Mouse (Mus musculus): ENCODE data around the gene Anapc11. TPM values are rescaled to one million over a fixed set of nuclear protein-coding genes. Genes with fewer than 3 reads are reported as not detected.

The Anapc11 gene
- total and polyA plus RNA-seq, 3 experiments = 82.8 to 187 (median 85.9) TPM

DNA sequence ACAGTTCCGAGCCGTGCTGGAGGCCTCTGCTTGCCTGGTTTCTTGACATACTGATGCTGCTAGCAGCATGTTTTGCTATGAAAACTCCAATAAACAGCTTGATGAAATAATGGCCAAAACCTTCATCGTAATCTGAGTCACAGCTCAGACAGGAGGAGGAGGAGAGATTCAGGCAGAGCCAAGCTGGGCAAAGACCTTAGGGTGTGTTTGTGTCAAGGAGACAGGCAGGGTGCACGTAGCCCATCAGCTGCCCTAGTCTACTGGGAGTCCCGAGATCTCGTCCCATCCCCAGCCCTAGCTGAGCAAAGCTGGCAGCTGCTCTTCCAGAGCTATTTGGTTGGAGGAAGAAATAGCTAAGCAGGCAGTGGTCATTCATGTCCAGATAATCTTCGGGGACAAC, 7.4 kb downstream of the Anapc11 start:
- no peak for DNase-seq

DNA sequence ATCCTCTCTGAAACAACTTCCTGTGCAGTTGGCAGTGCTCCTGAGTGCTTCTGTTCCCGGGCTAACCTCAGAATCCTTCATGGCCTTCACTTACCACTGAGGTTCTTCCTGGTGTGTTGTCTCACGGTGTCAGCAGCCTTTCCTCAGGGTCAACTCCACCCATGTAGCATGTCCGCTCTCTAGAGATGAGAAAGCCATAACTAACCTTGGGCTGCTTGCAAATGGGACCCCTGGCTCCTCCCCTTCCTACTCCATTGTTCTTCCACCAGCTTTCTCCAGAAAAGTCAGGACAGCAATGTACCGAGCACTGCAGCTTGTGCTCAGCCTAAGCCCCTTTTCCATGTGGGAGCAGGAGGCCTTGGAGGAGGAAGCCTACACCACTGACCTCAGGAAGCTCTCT, 8.5 kb downstream of the Anapc11 start:
- no peak for DNase-seq

DNA sequence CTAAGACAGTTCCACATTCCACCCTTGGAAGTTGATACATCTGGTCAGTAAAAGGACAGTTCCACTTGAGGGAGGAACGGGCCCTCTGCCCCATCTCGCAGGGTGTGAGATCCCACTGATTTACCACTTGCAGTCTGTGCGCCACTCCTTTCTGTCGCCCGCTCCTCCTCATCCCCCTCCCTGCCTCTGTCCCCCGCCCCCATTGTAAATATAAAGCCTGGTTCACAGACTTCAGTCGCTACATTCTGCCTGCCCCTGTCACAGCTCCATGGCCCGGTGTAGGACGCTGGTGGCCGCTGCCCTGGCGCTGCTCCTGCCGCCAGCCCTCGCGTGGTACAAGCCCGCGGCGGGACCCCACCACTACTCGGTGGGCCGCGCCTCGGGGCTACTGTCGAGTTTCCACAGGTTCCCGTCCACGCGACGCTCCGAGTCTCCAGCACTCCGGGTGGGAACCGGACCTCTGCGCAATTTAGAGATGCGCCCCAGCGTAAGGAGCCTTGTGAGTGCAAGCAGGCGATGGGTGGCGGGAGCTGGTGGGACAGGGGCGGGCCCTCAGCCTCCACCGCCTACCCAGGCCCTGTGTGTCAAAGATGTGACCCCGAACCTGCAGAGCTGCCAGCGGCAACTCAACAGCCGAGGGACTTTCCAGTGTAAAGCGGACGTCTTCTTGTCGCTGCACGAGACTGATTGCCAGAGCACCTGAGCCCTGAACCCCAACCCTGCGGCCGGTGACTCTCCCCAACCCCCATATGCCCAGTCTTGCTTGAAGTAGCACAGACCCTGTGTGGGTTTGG, 10.2 kb downstream of the Anapc11 start, which contains the start of gene Npb:
TSS of gene Npb (plus strand) at position 237 of the 794 bp plus-strand sequence.
- no peak for DNase-seq

DNA sequence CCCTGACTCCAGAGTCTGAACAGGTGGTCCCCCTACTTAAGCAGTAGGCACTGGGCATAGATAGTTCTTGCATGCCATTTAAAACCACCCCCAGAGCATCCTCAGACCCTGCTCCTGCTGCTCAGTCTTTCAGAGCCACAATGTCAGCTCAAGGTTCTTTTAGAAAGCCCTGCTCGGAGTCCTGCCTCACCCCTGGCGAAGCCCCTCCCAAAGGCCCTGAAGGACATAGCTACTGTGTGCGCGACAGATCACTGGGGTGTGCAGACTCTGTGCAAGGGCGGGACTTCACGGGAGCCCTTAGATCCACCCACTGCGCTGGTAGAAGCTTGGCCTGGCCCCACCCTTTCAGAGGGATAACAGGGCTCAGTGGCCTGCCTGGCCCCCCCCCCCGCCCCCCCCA, 11.0 kb downstream of the Anapc11 start:
- DNase-seq = peak; percentile 77

DNA sequence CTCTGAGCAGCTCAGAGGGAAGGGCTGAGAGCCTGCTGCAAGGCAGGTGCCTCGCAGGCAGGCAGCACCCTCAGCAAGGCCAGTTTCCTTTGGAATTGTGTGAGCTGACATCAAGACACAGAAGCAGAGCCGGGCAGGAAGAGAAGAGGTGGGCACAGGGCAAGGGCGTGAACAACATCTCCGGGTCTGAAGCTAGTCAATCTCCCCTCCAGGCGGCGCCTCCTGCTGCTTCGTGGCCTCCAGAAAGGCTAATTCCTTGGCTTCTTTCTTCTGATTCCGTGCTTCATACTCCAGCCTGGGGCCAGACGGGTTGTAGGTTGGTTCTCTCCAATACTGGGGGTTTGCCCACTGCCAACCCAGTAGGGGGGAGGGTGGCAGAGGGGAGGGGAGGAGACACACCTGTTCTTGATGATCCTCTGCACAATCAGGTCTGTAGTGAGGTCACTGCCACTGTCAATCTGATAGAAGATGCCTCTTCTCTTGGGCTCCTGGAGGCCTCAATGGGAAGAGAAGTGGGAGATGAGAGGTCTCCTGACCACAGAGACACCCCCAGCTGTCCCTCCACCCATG, 12.3 kb downstream of the Anapc11 start:
- DNase-seq = no peak

DNA sequence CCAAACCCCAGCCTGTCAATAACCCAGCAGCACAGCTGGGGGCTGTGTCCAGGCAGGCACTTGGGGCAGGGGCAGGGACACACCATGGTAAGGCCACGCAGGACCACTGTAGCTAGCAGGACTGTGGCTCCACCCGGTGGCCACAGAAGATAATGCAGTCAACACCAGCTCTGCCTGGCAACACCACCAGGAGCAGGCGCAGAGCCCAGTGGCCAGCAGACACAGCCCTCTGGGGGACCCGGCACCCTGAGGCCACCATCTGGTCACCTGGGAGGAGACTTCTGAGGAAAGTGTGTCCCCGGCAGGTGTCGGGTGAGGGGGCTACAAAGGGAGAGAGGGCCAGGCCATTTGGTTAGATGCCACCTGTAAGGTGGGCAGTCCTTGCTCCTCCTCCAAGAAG, 14.5 kb downstream of the Anapc11 start:
- DNase-seq = peak; percentile 77

DNA sequence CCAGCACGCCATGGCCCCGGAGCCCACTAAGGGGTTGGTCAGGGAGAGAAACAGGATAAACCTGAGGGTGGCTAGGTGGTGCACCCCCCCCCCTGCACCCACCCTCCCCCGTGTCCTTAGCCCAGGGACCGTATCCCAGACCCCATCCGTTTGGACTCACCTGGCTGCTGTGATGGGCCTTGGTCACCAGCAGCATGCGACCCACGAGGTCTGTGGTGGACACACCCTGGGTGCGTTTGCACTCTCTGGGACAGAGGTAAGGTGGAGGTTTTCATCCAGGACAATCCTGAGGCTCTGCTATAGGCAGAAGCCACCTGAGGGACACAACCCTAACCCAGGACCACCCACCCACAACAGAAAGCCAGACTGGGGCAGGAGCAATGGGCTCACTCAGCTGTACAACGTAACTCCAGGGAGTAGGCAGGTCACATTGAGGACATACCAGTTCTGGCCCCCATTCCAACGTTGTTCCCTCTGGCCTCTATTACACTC, 15.3 kb downstream of the Anapc11 start:
- DNase-seq = no peak

DNA sequence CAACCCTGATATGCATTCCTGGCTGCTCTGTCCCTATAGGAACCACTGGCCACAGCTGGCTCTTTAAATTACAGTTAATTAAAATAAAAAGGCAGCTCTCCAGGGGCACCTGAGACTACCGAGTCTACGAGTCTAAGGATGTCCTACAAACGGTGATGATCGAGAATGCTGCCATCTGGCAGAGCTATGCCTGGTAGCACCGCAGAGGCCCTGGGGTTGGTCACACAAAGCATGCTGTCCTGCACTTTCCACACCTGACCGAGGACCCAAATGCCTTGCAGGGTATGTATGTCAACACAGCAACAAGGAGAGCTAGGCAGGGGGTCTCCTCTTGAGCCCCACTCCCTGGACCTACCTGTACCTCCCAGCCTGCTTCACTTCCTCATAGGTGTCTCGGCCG, 15.8 kb downstream of the Anapc11 start:
- DNase-seq = no peak

DNA sequence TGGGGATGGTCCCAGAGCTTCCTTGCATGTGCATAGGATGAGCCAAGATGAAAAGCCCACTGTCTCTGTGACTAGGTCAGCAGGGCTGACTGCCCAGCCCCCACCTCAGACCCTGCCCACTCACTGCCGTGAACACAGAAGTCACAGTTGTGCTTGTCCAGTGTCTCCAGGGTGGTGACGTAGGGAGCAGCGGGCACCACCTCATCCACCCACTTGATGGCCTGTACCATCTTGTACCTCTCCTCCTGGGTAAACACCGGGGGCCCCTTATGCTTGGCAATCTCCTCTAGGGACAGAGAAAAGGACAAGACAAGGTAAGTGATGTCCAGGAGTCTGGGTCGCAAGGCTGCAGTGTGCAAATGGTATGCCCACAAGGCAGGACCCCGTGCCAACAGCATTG, 16.9 kb downstream of the Anapc11 start:
- no peak for DNase-seq

DNA sequence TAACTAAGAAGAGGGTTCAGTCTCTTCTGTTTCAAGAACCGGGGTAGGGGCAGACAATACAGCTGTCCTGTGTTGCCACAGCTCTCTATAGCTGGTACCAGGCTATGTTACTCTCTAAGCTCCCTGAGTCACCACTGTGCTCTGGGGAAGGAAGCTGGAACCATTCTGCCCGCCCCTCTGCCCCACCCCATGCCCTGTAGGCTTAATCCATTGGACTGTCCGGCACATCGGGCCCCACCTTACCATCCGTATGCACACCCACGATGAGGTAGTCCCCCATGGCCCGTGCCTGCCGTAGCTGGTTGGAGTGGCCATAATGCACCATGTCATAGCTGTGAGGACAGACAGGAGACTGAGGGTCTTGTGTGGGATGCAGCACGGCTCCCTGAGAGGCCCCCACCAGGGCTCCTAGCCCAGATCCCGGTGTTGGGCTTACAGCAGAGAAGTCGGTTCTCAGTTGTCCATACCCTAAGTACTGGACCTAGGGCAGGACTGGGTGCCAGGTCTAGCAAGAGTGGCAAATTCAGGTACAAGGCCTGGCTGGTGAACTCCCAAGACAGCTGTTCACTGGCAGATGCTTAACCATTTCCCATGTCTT, 17.5 kb downstream of the Anapc11 start:
- no peak for DNase-seq

DNA sequence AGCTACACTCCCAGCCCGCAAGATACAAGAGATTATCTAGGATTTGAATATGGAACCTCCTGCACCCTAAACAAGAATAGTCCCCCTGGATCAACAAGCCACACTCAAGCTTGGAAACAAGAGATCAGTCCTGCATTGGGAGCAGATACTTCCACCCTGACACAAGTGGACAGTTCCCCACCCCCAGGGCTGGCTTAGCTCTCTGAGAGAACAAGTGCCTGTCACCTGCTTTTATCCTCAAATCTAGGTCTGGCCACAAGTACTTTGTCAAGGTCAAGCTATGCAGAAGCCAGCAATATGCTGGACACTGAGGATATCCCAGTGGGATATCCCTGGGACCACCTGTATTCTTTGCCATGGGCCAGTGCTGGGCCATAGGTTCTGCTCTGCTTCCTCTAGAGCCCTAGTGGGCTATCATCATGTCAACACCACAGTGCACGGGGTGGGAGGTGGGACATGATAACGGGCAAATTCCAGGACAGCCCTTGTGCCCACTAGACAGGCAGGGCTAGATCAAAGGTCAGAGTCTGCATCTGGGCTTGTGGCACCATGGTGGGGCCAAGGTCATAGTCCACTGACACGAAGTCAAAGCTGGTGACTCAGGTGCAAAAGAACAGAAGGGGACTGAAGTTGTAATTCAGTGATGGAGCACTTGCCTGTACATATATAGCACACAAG, 18.5 kb downstream of the Anapc11 start:
- peak; percentile 31 for DNase-seq

DNA sequence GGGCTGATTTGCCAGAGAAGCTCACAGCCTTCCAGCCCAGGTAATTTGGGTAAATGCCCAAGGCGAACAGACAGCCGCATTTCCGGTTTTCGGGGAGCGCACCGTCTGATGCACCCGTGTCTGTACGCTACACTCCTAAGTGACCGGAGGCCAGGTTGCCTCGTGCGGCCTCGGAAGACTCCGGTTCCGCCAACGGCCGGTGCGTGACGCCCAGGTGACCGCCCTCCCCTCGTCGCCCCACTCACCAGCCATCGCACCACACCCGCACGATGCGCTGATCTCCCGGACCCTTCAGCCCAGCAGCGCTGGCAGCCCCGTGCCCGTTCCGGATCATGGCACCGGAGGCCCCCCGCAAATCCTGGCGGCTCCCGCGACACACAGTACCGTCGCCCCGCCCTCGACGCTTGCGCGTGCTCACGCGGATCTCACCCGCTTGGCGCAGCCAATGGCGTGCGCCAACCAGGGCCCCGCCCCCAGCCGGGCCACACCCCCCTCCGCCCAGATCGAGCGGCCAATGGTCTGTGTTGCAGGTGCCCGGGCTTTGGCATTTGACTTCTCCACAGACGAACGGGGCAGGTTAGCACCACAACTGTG, 19.4 kb downstream of the Anapc11 start, which contains the start of gene Pcyt2:
TSS of gene Pcyt2 (minus strand) at position 418 of the 594 bp plus-strand sequence.
- peak; percentile 97 for DNase-seq

DNA sequence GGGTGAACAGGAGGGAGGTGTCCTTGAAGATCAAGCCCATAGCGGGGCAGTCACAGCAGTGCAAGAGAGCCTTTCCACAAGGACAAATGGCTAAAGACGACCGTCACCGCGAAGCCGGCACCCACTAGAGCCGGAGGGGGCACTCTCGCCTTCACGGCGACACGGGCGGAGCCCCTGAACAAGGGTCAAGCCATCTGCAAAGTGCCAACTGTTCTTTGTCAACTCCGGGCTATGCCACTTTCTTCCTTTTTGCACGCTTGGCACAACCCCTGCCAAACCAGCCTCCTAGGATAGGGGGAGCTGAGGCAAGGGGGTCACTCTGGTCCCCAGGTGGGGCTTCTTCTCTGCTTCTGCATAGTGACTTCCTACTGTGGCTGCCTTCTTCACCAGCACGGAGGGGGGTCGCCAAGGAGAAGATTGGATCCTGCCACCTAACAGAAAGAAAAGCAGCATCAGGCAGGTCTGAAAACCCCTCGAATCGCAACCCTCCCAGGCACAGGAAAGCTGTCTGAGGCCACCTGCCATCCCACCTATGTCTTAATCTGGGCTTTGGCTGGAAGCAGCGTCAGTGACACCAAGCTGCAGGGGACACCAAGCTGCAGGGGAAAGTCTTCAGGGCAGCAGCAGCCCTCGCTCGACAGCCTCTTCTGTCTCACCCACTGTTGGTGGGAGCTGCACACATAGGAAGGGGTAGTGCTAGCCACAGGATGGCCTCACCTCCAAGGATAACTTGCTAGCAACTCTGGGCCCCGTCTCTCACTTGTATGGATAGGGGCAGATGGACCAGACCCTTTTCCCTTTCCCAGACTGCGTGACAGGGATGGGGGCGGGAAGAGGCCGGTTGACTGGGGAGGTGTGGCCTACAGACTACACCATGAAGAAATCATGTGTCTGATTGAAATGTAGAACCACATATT, 20.7 kb downstream of the Anapc11 start:
- DNase-seq = peak; percentile 55

DNA sequence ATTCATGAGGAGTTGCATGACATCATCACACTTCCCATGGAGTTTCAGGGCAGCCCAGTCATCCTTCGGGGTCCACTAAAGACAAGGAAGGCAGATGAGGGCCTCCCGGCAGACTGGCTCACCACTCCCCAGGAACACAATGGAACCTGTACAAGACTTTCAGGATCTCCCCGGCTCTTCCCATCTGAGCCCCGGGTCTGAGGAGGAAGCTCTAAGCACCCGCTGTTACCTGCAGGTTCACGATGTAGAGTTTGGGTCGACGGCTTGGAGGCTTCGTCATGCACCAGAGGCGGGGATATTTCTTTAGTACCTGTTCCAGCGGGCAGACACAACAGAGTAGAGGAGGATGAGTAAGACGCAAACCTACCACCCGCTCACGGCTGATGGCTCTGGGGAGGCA, 22.0 kb downstream of the Anapc11 start:
- peak; percentile 1 for DNase-seq

DNA sequence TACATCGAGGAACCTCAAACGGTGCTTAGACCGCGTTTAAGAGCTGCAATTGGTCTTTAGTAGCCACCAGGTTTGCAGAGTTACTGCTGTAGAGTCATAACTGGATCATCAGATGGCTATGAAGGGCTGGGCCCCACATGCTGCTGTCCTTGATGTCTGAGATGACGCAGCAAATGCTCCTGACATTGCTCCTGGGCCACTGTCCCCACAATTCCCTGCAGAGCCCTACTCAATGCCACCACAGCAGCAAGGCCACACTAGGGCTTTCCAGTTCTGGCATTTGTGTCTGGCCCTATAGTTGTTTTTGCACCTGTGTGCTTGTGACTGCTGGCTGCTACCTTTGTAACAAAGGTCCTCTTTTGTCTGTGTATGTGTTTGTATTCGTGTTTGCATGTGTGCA, 24.6 kb downstream of the Anapc11 start:
- peak; percentile 78 for DNase-seq

DNA sequence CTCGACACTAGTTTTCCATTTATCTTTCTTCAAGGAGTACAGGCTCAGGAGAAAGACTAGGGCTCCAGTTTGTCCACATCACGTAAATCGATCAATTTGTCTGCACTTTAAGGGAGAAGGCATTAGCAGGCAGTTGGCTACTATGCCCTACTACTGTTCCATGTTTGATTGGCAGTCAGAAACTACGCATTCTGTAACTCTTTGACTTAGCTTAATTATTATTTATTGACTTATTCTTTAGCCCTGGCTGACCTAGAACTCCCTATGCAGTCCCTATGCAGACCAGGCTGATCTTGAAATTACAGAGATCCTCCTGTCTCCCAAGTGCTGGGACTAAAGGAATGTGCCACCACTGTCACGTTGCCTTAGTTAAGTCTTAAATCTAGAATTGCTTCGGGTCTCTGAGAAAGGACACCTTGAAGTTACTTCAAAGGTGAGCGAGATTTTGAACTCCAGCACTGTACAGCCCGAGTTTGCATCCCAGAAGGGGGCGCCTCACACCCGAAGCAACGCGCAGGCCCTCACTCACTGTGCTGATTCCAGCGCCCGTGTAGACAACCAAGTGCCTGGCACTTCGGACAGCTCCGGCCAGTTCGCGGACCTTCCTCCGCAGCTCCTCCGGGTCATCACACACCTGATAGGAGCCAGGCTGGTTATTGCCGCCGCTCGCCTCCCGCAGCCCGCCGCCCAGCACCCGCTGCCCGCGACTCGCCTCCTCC, 25.9 kb downstream of the Anapc11 start:
- peak; percentile 80 for DNase-seq

DNA sequence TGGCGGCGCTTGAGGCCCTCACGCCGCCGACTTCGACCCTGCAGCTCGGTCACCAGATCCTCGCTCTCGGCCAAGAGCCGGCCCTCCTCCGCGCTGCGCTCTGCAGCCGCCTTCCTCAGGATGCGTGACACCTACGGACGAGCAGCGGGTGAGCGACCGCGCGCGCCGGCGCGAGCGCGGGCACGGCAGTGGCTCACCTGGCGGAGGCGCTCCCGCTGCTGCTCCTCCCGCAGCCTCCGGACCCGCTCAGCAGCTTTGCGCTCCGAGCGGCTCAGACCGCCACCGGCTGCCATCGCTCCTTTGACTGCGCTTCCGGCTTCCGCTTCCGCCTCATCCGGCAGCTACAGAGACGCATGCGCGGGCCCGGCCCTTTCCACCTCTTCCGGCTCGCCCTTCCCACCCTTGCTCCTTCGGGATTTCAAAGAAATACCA, 26.5 kb downstream of the Anapc11 start:
- DNase-seq = peak; percentile 91

DNA sequence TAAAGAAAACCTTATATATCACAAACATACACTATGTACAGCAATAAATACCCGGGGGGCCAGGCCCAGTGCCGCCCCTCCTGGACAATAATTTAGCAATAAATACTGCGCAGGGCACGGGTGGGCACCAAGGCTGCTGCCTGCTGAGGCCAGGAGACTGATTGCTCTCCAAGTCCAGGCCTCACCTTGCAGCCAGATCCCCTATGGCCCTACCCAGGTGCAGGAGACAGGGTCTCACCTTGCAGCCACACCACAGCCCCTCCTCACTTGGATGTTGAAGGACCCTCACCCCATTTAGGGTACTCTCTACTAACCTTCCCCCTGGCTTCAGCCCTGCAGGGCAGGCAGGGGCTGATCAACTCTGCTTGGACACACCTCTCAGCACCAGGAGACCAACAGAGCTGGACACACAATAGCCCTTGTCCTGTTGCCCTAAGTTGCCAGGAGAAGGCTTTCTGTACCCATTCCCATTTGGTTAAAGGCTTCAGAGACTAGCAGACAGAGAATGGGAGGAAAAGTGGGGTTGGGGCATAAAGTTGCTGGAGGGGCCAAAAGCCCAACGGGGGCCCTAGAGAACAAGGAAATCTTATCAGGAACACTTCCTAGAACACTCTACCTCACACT, 27.0 kb downstream of the Anapc11 start, which contains the start of gene Sirt7:
TSS of gene Sirt7 (minus strand) at position 89 of the 624 bp plus-strand sequence.
- no peak for DNase-seq

DNA sequence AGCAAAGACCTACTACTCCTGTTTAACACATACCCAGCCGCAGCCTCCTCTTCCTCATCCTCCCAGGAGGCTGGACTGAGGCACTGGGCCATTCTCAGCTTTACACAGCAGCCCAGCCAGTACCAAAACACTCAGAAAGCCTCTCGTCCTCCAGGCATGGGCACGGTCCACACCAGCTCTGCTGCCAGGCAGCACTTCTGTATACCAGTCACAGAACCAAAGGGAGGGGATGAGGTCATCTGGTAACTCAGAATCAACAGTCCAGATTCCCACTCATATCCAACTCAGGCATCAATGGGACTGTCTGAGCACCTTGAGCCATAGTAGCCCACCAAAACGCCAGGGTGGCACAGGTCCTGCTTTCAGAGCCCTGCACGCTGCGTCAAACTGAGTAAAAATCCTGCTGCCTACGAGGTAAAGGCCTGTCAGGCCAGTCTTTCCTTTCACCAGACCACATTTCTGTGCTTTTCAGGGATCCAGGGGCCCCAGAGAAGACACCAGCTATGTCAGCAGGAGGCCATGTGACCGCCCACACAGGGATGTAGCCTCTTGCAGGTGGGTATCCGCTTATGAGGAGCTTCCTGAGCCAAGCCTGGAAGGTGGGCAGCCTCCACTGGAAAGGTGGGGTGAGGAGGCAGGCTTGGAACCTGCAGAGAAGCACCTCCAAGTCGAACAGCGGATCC, 28.7 kb downstream of the Anapc11 start:
- DNase-seq = no peak
